Mouse (Mus musculus): ENCODE measurements around the gene Sh2d4b. TPM values are rescaled to one million over a fixed set of nuclear protein-coding genes. Genes with fewer than 3 reads are reported as not detected.

Gene Sh2d4b
- 1.1 and 1.7 TPM in 2 replicates for polyA plus RNA-seq (2015; fragmentation: Nextera tagmentation; extraction: Ambion mirVana)

DNA sequence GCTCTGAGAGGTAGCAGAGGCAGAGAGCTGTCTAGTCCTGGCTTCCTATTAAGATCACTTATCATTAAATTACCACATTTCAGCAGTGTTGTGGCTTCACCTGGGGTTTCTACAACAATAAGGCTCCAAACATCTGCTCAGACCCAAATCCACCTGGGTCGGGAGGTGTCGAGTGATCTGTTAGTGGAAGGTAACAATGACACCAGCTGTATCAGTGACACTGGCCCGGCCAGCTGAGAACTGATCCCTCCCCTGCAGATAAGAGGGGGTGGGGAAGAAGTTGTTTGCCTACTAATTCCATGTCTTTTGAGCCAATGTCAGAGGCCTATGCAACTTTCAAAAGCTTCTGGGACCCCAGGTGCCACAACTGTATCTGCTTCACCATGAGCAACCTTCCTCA lies at the start of gene Sh2d4b:
TSS of gene Sh2d4b (minus strand) at position 71 of the 400 bp plus-strand sequence.
- H3K4me3 ChIP-seq = no peak within 1 kb of the TSS
- no peak within 1 kb of the TSS for H3K9ac ChIP-seq
- H3K27me3 ChIP-seq (replicated peaks) = no peaks in the 10 kb centered on the region
- H3K36me3 ChIP-seq (replicated peaks) = no peaks in the 10 kb centered on the region
- H3K27ac ChIP-seq = no peak within 1 kb of the TSS
- H3K4me2 ChIP-seq = peak within 1 kb of the TSS; percentile 53; the same call in 1 of the 2 replicates
- ATAC-seq (replicated peaks) = no peak
- H3K9me3 ChIP-seq = no peaks in the 10 kb centered on the region
- H3K4me1 ChIP-seq = peaks cover 6% of the 10 kb centered on the region
- 78% methylated on average over 3 of the region's 3 CpGs for WGBS

- H3K27ac ChIP-seq = no peak overlapping the region
- no peaks in the 10 kb centered on the region for H3K36me3 ChIP-seq (replicated peaks)
- no peaks in the 10 kb centered on the region for H3K9me3 ChIP-seq
- no peak overlapping the region for H3K4me2 ChIP-seq
- H3K27me3 ChIP-seq (replicated peaks) = no peaks in the 10 kb centered on the region
- WGBS = 82% methylated on average over 2 of the region's 2 CpGs
- H3K9ac ChIP-seq = no peak overlapping the region
- ATAC-seq (replicated peaks) = no peak
- no peak overlapping the region for H3K4me3 ChIP-seq
- no peaks in the 10 kb centered on the region for H3K4me1 ChIP-seq
Observed at GRCm38 (mm10) chr14:40942429-40942828, 49.4 kb upstream of the Sh2d4b start.

DNA sequence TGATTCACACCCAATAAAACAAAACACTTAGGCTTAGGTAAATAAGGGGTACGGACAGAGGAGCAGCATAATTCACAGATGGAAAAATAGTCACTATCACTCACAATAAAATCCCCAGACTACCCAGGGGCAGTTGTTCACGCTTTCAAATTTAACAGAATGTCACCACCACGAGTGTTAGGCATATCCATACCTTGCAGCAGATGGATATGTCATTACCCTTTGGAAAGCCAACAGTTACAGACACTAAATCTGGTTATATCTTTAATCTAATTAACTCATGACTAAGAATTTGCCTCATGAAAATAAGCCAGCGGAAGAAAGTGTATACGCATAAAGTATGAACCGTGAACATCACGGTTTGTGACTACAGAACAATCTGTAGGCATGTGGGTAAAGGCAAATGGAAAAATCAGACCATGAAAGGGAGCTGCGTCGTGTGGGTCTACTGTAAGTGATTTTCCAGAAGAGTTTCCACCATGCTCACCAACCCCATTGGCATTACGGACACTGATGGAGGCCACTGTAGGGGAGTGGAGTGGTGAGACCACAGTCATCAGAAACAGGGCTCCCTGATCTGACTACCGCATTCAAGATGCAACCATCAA lies 45.4 kb upstream of the Sh2d4b start:
- Histone ChIP-seq H3K4me2 (no peak overlapping the region), H3K9ac (no peak overlapping the region), H3K9me3 (no peaks in the 10 kb centered on the region), H3K4me1 (no peaks in the 10 kb centered on the region), H3K27ac (no peak overlapping the region), H3K36me3 (replicated peaks) (no peaks in the 10 kb centered on the region), H3K27me3 (replicated peaks) (no peaks in the 10 kb centered on the region), H3K4me3 (no peak overlapping the region)
- no peak for ATAC-seq (replicated peaks)
- 83% methylated on average over 11 of the region's 11 CpGs for WGBS

DNA sequence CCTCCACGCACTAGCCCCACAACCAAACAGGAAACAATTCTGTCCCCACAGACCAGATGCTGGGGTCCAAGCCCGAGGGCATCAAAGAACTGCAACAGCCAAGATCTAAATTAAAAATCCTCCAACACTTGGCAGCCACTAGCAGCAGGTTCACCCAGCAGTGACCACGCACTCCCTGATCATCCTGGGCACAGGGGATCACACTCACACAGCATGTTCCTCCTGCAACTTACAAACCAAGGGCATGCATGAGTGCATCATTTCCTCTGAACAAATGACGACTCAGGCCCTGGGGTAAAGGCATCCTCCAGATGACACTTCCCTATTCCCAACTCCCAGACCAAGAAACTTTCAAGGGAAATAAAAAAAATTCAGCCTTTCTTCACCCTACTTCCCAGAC lies 44.0 kb upstream of the Sh2d4b start:
- H3K36me3 ChIP-seq (replicated peaks) = no peaks in the 10 kb centered on the region
- no peak overlapping the region for H3K27ac ChIP-seq
- WGBS = 43% methylated on average over 4 of the region's 4 CpGs
- H3K9ac ChIP-seq = no peak overlapping the region
- no peak for ATAC-seq (replicated peaks)
- no peaks in the 10 kb centered on the region for H3K4me1 ChIP-seq
- no peak overlapping the region for H3K4me2 ChIP-seq
- H3K27me3 ChIP-seq (replicated peaks) = no peaks in the 10 kb centered on the region
- H3K9me3 ChIP-seq = no peaks in the 10 kb centered on the region
- H3K4me3 ChIP-seq = no peak overlapping the region

DNA sequence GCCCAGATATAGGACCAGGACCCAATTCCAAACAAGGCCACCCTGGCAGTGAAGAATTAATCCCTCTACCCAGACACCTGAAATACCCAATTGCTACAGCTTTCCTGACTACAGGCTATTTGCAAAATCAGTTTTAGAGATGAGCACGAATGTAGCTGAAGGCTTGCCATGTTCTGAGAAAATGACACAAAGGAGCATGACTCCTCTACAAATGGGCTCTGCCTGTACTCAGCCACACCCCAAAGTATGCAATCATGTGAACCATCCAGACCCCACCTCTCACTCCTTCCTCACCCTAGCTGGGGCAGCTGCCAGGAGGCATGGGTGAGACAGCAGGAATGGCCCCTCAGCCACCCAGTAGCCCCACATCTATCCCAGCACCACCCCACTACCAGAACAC lies 42.4 kb upstream of the Sh2d4b start:
- no peak overlapping the region for H3K9ac ChIP-seq
- ATAC-seq (replicated peaks) = no peak
- H3K36me3 ChIP-seq (replicated peaks) = no peaks in the 10 kb centered on the region
- H3K27ac ChIP-seq = no peak overlapping the region
- H3K27me3 ChIP-seq (replicated peaks) = no peaks in the 10 kb centered on the region
- H3K4me1 ChIP-seq = peaks cover 4% of the 10 kb centered on the region; the same call in 1 of the 2 replicates
- 85% methylated on average over 1 of the region's 1 CpGs for WGBS
- no peak overlapping the region for H3K4me2 ChIP-seq
- no peak overlapping the region for H3K4me3 ChIP-seq
- no peaks in the 10 kb centered on the region for H3K9me3 ChIP-seq

DNA sequence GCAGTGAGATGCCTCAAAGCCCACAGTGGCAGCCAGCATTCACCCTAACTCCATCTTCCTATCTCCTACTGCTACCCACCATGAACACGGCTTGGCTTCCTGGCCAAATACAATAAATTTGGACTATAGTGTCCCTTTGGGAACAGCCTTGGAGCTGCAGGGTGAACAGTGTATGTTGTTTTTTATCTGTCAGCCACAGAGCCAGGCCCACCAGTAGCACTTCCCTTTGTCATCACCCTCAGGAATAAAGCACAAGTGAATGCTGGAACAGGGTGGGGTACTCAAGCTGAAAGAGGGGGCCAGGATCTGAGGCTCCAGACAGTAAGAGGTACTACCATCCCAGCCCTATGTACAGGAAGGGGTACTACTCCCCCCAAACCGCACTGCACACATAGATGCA lies 42.0 kb upstream of the Sh2d4b start:
- Histone ChIP-seq H3K4me2 (no peak overlapping the region), H3K27me3 (replicated peaks) (no peaks in the 10 kb centered on the region), H3K9me3 (no peaks in the 10 kb centered on the region), H3K27ac (no peak overlapping the region), H3K36me3 (replicated peaks) (no peaks in the 10 kb centered on the region), H3K4me3 (no peak overlapping the region), H3K9ac (no peak overlapping the region), H3K4me1 (peaks cover 4% of the 10 kb centered on the region; the same call in 1 of the 2 replicates)
- WGBS = 86% methylated on average over 2 of the region's 2 CpGs
- ATAC-seq (replicated peaks) = no peak

DNA sequence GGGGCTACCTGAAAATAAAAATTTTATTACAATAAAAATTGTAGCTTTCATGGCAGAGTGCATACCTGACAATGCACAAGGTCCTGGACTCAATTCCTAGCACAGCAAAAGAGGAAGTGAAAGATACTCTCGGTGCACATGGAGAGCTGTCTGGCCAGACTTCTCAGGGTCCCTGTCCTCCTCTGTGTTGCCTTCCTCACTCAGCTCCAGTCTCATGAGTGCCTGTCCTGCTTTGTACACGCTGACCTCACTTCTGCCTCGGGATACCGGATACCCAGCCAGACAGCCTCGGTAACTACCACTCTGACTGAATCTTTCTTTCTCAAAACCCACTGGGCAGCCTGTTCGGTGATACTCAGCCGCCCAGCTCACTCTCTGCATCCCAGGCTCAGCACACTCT lies 40.3 kb upstream of the Sh2d4b start:
- 87% methylated on average over 7 of the region's 7 CpGs for WGBS
- no peaks in the 10 kb centered on the region for H3K36me3 ChIP-seq (replicated peaks)
- no peak for ATAC-seq (replicated peaks)
- H3K27ac ChIP-seq = no peak overlapping the region
- peaks cover 4% of the 10 kb centered on the region; the same call in 1 of the 2 replicates for H3K4me1 ChIP-seq
- H3K4me3 ChIP-seq = no peak overlapping the region
- no peaks in the 10 kb centered on the region for H3K27me3 ChIP-seq (replicated peaks)
- no peaks in the 10 kb centered on the region for H3K9me3 ChIP-seq
- no peak overlapping the region for H3K9ac ChIP-seq
- no peak overlapping the region for H3K4me2 ChIP-seq

DNA sequence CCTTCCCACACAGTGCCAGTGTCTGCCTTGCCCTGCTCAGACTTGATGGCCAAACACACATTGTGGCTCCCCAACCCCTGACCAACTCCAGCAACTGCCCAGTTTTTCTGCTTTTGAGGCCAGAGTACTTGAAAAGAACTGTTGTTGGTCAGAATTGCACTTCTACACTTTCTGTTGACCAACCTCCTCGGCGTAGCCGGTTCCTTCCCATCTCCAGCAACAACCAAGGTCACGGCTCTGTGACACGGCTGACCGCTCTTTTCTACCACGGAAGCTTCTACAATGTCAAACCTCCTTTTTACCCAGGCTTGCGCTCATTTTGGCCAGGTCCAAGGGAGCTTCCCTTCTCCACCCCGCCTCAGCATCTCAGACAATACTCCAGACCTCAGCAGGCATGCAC lies 39.2 kb upstream of the Sh2d4b start:
- peaks cover 4% of the 10 kb centered on the region; the same call in 1 of the 2 replicates for H3K4me1 ChIP-seq
- no peak overlapping the region for H3K27ac ChIP-seq
- no peak overlapping the region for H3K4me2 ChIP-seq
- WGBS = 92% methylated on average over 9 of the region's 9 CpGs
- H3K36me3 ChIP-seq (replicated peaks) = no peaks in the 10 kb centered on the region
- H3K27me3 ChIP-seq (replicated peaks) = no peaks in the 10 kb centered on the region
- no peaks in the 10 kb centered on the region for H3K9me3 ChIP-seq
- no peak for ATAC-seq (replicated peaks)
- no peak overlapping the region for H3K4me3 ChIP-seq
- no peak overlapping the region for H3K9ac ChIP-seq

GRCm38 (mm10) chr14:40931115-40931829 lies 38.2 kb upstream of the Sh2d4b start:
- Histone ChIP-seq H3K4me2 (no peak overlapping the region), H3K4me1 (peaks cover 4% of the 10 kb centered on the region; the same call in 1 of the 2 replicates), H3K27me3 (replicated peaks) (no peaks in the 10 kb centered on the region), H3K4me3 (no peak overlapping the region), H3K9me3 (no peaks in the 10 kb centered on the region), H3K9ac (no peak overlapping the region), H3K27ac (no peak overlapping the region), H3K36me3 (replicated peaks) (no peaks in the 10 kb centered on the region)
- 62% methylated on average over 3 of the region's 3 CpGs for WGBS
- ATAC-seq (replicated peaks) = no peak

DNA sequence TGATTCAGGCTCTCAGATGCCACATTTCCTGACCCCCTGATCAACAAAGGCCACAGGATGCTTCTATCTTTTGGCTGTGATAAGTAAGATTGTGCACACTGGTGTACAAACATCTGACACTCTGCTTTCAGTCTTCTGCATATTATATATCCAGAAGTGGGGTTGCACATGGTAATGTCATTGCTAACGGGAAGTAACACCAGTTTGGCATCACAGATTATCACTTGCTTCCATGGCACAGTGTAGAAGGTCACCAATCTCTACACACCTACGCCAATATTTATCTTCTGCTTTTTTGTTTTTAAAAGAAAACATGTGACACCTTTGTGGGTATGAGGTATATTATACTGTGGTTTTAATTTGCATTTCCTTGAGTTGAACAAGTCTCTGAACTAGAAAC lies 36.9 kb upstream of the Sh2d4b start:
- WGBS = 91% methylated on average over 2 of the region's 2 CpGs
- ATAC-seq (replicated peaks) = no peak

GRCm38 (mm10) chr14:40928897-40929296 lies 35.8 kb upstream of the Sh2d4b start:
- Histone ChIP-seq H3K27ac (no peak overlapping the region), H3K36me3 (replicated peaks) (no peaks in the 10 kb centered on the region), H3K4me2 (no peak overlapping the region), H3K9ac (no peak overlapping the region), H3K27me3 (replicated peaks) (no peaks in the 10 kb centered on the region), H3K9me3 (no peaks in the 10 kb centered on the region), H3K4me1 (peaks cover 4% of the 10 kb centered on the region; the same call in 1 of the 2 replicates), H3K4me3 (no peak overlapping the region)
- WGBS = 76% methylated on average over 5 of the region's 5 CpGs
- no peak for ATAC-seq (replicated peaks)

More for the DNA sequence above, 36.9 kb upstream of the Sh2d4b start:
- no peak overlapping the region for H3K4me2 ChIP-seq
- no peaks in the 10 kb centered on the region for H3K36me3 ChIP-seq (replicated peaks)
- H3K27ac ChIP-seq = no peak overlapping the region
- H3K9me3 ChIP-seq = no peaks in the 10 kb centered on the region
- no peak overlapping the region for H3K9ac ChIP-seq
- no peaks in the 10 kb centered on the region for H3K27me3 ChIP-seq (replicated peaks)
- no peak overlapping the region for H3K4me3 ChIP-seq
- peaks cover 4% of the 10 kb centered on the region; the same call in 1 of the 2 replicates for H3K4me1 ChIP-seq

- peak; percentile 22; the same call in 1 of the 2 replicates for ATAC-seq (replicated peaks)
- no peaks in the 10 kb centered on the region for H3K9me3 ChIP-seq
- no peak overlapping the region for H3K4me2 ChIP-seq
- no peak overlapping the region for H3K27ac ChIP-seq
- no peaks in the 10 kb centered on the region for H3K27me3 ChIP-seq (replicated peaks)
- H3K4me3 ChIP-seq = no peak overlapping the region
- peaks cover 4% of the 10 kb centered on the region; the same call in 1 of the 2 replicates for H3K4me1 ChIP-seq
- H3K36me3 ChIP-seq (replicated peaks) = no peaks in the 10 kb centered on the region
- H3K9ac ChIP-seq = no peak overlapping the region
- 84% methylated on average over 2 of the region's 2 CpGs for WGBS
Observed at GRCm38 (mm10) chr14:40927041-40927440, 34.0 kb upstream of the Sh2d4b start.

Data from midbrain, embryonic 15.5 days (tissue).